Mouse (Mus musculus): ENCODE measurements at regions not wholly inside any gene's neighbourhood (a gene's known extent, or its start where the extent isn't known, plus 50 kb on each side); places are given as distances from the start of the nearest gene placed in this dataset.
"Not testable (repeated sequence)": the region's sequence is repeated elsewhere in the genome, so short reads cannot be mapped to it uniquely, and the experiment has no call there.

- DNase-seq (ENCODE audit: low spot score in 2 of 2) = no peak
Measured at GRCm38 (mm10) chr3:8310379-8311128, 1299.3 kb downstream of the Zfp704 start.

DNA sequence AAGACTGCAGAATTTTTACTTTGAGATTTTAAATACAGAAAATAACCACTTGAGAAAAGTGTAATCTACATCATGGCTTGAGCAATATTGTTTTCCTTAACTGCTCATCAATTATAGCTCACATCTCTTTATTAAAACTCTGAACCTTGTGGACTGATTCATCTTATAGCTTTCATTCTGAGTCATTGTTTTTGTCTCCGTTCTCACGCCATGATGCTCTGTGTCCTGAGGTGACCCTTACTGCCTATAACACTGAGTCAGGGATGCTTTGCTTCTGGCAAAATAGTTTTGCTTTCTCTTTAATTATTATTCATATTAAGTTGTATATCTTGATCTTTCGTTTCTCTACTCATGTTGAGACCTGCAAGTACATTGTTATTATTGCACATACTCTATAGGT is 1302.6 kb downstream of the Zfp704 start:
- no peak for DNase-seq (ENCODE audit: low spot score in 2 of 2)

DNA sequence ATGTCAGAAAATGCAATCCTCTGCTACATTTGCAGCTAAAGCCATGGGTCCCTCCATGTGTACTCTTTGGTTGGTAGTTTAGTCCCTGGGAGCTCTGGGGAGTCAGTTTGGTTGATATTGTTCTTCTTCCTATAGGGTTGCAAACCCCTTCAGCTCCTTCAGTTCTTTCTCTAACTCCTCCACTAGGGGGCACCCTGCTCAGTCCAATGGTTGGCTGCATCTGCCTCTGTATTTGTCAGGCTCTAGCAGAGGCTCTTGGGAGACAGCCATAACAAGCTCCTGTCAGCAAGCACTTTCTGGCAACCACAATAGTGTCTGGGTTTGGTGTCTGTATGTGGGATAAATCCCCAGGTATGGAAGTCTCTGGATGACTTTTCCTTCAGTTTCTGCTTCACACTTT is 1305.1 kb downstream of the Zfp704 start:
- DNase-seq (ENCODE audit: low spot score in 2 of 2) = no peak

DNA sequence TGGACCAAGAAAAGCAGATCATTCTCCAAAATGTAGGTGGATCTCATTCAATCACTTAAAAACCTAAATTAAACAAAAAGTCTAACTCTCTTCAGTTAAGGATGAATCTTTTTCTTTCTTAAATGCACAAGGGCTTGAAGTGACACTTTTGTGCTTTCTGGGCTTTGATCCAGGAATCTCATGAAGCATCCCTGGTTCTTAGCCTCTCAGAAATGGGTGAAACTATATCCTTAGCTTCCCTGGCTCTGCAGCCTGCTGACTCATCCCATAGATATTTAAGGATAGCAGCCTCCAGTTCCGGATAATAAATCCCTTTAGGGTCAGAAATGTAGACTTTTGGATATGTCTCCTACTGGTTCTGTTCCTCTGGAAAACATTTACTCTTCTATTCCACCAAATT is 1316.8 kb downstream of the Zfp704 start:
- DNase-seq (ENCODE audit: low spot score in 2 of 2) = no peak

GRCm38 (mm10) chr3:8289558-8289957 is 1320.3 kb downstream of the Zfp704 start:
- DNase-seq (ENCODE audit: low spot score in 2 of 2) = no peak

DNA sequence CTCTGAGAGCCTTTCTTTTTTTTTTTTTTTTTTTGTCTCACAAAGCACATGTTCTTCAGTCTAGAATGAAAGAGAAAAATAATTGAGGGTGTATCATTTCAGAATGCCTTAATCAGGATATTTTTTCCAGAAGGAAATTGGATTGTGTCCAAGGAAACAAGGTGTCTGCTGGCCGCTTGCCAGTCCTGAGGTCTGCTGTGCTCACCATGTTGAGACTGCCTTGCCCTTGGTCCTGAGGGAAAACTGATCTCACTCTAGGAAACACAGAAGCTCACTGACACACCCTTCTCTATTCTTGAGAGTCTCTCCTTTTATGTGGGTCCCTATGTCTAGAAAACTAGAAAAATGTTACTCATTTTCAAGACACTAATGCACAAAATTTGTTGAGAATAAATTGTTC is 1321.4 kb downstream of the Zfp704 start:
- no peak for DNase-seq (ENCODE audit: low spot score in 2 of 2)

DNA sequence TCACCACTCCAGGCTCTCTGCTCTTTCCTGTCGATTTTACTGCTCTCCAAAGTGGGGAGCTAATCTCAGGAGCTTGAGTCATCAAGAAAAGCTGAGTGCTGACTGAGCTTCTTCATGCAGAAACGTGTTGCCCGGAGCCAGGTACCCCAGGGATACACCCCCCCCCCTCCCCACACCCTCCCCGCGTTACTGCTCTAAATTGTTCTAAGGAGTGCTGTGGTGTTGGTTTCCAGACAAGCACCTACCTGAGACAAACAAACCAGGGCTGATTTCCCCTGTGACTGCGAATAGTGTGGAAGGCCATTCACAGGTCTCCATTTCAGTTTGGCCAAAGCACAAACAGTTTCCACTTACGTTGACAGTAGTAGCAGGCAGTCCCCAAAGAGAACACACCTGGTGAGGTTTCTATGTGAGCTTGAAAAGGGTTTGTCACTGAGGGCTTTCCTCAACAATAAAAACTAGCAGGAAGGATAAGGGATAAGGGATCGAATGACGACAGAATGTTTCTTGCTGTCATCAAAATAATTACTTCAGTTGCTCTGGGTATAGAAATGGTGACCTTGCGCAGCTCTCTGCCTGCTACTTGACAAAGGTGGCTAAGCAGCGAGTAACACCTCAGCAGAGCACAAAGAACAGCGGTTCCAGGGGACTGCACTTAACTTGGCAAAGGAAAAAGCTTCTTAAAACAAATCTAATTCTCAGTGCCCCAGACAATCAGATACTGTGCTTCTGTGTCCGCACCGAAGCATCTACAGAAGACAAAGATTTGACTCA is 1325.0 kb downstream of the Zfp704 start:
- no peak for DNase-seq (ENCODE audit: low spot score in 2 of 2)

- no peak for DNase-seq (ENCODE audit: low spot score in 2 of 2)
Measured at GRCm38 (mm10) chr3:8282411-8282810, 1327.5 kb downstream of the Zfp704 start.

DNA sequence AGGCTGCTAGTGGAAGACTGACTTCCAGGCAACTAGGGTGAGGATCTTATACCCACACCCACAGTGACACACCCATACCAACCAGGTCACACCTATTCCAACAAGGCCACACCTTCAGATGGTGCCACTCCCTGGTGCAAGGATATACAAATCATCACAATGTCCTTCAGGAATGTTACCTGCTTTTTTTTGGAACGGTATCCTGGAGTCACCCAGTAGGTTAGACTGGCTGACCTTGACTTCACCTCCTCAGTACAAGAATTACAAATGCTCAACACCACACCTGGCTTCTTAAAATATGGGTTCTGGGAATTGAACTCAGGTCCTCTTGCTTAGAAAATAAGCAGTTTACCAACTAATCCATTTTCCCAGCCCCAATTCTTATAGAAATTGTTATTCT is 1333.2 kb downstream of the Zfp704 start:
- DNase-seq (ENCODE audit: low spot score in 2 of 2) = no peak

GRCm38 (mm10) chr3:8270935-8271298 is 1339.0 kb downstream of the Zfp704 start:
- DNase-seq (ENCODE audit: low spot score in 2 of 2) = no peak

DNA sequence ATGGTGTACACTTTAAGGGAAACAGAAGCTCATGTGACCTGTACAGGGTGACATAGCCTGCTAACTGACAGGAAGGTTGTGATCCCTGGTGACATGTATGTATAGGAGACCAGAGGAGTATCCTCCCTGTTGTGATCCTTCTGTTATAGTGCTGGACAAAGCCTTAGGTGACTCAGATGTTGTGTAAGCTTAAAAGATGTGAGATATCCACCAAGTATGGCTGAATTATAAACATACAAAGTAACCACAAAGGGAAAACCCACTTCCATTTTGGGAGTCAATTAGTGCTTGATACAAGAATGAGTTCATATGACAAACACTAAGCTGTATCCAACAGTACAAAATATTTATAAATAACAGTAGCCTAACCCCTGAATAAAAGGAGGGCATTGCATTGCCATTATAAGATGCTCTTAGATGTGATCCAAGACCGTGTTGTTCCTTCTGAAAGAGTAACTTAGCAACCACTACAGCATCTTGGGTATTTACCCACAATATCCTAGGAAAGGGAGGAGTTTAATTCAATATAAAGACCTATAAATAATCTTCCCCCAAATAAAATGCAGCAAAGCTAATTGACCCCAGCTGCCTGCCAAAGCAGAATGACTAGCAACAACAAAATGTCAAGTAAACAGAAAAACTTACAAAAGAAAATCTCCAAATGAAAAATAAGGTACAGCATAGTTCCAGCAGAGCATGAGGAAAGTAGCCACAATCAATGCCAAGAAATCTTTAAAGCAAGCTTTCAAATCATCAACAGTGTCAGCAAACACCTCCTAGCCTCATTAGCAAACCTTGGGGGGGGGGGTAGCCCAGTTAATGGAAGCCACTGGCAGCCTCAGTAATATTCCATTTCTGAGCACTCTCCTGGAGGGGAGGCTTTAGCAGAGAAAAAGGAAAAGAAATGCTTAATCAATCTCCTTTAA is 1339.6 kb downstream of the Zfp704 start:
- DNase-seq (ENCODE audit: low spot score in 2 of 2) = no peak

GRCm38 (mm10) chr3:8265783-8266182 is 1344.1 kb downstream of the Zfp704 start:
- no peak for DNase-seq (ENCODE audit: low spot score in 2 of 2)

DNA sequence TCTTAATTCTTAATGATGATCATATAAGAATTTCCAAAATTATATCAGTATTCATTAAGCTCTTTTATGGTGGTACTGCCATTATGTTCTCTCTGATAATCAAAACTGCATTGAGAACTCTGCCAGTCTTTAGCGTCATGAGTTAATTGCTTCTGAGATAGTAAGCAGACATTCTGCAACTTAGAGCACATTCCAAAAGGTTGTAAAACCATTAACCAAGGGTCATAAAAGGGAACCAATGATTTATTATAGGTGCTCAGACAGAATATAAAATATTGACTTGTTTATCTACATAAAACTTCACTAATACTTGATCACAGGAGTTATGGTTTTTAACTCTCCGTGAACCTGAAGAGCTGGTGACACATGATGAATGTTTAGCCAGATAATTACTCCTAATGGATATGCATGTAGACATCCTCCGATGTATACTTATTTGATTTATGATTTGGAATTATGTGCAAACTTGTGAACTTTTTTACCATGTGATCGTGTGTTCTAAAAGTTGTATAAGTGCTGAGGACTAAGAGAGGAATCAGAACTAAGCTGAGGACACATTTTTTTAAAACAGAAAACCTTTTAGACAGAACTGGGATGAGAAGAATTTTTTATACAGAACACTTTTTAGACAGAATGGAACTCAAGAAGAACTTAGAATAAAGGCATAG is 1345.4 kb downstream of the Zfp704 start:
- DNase-seq (ENCODE audit: low spot score in 2 of 2) = no peak

- DNase-seq (ENCODE audit: low spot score in 2 of 2) = no peak
Measured at GRCm38 (mm10) chr3:8257293-8257692, 1352.6 kb downstream of the Zfp704 start.

DNA sequence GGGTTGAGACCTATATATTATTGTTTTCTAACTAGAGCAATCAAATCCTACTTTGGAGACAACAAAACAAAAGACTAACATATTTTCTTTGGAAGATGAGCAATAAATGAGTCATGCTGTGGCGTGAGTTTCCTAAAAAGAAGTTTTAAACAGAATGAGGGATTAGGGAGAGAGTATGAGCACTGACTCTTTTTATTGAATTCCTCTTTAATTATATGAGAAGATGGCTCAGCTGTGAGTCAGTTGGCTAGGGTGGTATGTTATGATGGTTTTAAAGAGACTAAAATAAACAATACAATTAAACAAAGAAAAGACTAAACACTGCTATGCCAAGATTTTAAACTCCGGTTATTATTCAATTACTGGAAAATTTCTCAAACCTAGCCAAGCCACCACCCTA is 1357.6 kb downstream of the Zfp704 start:
- no peak for DNase-seq (ENCODE audit: low spot score in 2 of 2)

GRCm38 (mm10) chr3:8248911-8249310 is 1361.0 kb downstream of the Zfp704 start:
- no peak for DNase-seq (ENCODE audit: low spot score in 2 of 2)

DNA sequence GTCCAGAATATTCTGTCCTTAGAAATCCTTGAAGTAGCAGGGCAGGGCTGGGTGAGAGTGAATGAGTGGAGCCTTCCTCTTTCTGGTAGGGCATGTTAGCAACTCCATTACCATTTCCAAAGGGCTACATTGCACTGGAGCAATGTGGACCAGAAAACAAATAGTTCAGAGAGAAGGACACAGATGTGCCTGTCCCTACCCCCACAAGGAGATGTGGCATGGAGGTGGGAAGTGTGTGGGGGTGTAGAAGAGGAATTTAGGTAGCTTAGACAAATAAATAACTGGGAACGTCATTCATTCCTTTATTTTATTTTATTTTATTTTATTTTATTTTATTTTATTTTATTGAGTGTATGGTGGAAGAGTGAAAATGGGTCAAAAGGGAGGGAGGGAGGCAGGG is 1364.1 kb downstream of the Zfp704 start:
- DNase-seq (ENCODE audit: low spot score in 2 of 2) = peak; percentile 54 to 69

GRCm38 (mm10) chr3:8245195-8245789 is 1364.6 kb downstream of the Zfp704 start:
- DNase-seq (ENCODE audit: low spot score in 2 of 2) = peak; percentile 36 to 60

GRCm38 (mm10) chr3:8244526-8245194 is 1365.2 kb downstream of the Zfp704 start:
- DNase-seq (ENCODE audit: low spot score in 2 of 2) = not testable (repeated sequence)

DNA sequence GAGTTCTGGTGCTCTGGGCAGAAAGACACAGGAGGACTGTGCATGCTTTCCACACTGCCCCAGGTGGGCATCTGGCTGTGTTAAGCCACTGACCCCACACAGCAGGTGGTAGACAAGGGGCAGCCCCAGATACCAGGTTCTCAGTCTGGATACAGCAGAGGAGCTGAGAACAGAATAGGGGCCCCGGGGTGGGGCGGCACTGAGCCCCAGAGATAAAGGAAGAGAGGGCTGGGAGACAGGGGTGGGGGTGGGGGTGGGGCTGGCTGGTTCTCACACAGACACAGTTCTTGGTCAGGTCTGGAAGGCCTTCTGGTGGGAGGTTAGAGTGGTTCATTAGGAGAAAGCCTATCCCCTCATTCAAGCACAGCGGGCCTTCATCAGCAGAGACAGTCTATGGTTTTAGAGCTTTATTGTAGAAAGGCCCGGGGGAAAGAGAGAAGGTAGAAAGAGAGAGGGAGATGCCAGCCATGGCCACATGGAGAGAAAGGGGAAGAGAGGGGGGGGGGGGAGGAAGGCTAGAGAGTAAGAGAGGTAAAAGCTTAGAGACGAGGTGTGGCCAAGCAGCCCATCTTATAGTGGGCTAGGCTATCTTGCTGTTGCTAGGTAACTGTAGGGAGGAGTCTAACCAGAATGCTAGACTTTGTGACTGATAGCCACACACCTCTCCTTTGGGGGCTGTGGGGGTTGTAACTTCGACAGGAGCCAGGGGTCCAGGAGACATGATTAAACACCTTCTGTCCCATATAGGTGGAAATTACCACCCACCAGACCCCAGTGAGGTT is 1403.1 kb downstream of the Zfp704 start:
- no peak for DNase-seq (ENCODE audit: low spot score in 2 of 2)

All from spleen, postnatal 10 days (tissue).